Mouse (Mus musculus): Measurements from ENCODE around the gene Bbof1.

The Bbof1 gene

DNA sequence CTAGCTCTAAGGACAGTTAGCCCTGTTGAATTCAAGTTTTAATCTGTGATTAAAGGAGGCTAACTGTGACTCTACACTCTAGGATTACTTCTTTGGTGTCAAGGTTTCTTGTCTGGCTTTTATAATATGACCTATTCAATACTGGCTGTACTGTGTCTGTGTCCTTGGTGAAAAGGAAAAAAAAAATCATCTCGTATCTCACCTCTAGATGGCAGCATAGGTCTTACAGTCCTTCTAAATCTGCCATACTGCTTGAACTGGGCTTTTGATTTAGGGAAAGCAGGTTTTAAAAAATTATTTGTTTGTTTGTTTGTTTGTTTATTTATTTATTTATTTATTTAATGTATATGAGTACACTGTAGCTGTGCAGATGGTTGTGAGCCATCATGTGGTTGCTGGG, 59.8 kb downstream of the Bbof1 start:
- DNase-seq (ENCODE audit: low spot score), result peak; percentile 62

DNA sequence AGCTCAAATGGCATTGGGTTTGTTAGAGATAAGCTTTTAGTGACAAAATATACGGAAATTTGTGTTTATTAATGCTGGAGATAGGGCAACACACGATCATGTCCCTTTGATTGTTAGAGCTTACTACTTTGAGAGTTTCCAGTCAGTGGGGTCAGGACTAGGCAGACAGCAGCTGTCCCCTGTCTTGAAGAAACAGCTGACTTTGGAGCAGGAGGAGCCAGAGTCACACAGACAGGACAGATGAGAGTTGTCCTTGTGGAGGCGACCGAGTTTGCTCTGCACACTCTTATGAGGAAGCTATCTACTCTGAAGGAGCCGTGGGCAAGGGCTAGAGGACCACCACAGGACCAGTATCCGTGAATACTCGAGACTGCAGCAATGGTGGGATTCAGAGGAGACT, 70.1 kb downstream of the Bbof1 start:
- DNase-seq (ENCODE audit: low spot score), result no peak

DNA sequence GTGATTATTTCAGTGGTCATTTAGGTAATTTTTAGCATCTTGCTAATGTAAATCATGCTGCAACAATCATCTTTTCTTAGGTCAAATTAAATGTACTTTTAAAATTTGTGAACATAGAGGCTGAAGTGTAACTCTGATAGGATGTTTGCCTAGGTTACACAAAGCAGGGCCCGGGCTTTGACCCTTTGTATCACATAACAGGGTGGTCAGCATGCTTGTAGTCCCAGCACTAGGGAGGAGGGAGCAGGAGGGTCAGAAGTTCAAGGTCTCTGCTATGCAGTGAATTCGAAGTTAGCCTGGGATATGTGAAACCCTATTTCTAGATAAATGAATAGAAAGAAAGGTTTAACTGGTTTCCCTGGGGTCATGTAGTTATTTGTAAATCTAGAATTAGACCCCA, 72.4 kb downstream of the Bbof1 start:
- no peak for DNase-seq (ENCODE audit: low spot score)

DNA sequence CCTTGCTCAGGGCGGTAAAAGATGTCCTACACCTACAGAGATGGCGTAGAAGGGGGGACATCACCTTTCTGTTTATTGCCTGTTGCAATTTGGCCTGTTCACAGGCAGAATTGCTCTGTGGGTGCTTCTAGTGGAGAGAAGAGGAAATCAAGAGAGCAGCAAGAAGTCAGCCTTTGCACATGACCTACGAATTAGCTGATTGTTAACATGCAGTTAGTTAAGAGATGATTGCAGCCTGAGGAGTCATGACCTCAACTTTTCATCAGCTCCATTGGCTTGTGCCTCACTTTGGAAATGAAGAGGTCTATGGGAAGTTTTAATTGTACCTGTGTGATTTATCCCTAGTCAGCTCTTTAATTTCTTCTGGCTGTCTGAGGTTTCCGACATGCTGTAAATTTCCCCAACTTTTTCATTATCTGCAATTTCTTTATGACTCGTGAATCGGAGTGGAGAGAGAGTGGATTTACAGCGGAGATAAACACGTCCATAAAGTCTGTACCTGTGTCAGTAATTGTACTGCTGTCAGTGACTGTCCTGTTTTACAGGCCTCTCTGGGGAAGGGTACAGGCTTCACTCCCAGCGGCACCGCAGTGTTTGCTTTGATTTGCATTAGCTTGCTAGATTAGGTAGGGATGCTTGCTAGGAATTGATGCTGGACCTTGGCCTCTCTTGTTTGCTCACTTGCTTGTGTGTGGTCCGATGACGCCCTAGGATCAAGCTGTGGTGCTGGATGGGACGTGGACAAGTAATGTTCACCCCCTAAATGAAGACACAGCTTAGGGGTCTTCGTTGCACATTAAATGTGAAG, 74.1 kb downstream of the Bbof1 start:
- no peak for DNase-seq (ENCODE audit: low spot score)

DNA sequence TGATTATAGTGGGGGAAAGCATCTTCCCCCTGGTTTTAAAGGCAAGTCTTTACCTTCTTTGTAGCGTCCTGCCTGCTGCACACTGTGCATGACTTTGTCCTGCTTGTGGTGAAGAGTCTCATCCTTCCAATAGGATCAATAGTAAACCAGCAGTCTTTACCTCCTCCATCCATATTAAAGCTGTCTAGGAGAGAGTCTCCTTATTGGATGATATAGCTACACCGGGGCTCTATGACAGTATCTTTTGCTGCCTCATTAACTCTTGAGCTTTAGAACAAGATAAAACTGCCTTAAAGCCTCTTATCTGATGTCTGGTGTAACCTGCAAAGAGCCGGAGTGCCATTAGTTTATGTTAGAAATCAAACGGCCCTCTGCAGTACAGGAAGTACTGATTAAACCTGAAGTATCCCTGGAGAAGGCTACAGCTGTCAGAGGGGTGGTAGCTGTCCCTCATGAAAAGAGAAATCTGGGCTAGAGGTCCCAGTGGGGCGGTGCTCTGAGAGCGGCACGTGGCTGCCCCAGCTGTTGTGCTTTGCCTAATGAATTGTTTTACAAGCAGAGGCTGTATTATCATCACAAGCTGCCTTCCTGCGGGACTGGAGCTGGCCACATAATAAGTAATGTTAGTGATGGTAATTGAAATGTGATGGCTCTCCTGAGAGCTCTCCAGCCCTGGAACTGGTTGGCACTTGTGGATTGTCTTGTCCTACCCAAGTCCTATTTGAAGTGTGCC, 78.6 kb downstream of the Bbof1 start:
- DNase-seq (ENCODE audit: low spot score), result peak; percentile 67
